Mouse (Mus musculus) stomach, embryonic 14.5 days (tissue): ENCODE results near the gene Cflar. TPM values are rescaled to one million over a fixed set of nuclear protein-coding genes. Genes with fewer than 3 reads are reported as not detected.
"Not testable (repeated sequence)": the region's sequence is repeated elsewhere in the genome, so short reads cannot be mapped to it uniquely, and the experiment has no call there.

Source experiments
- ATAC-seq: fragments of 200-750 bp; cut with Nextera tagmentation; 2 replicates; pipeline ENCODE4 v1.8.0; 2017; ENCODE audit warnings: low read depth, moderate TSS enrichment; ENCODE audit not compliant: insufficient number of reproducible peaks, insufficient read depth, low FRiP score
- H3K27ac ChIP-seq: fragments of 300-500 bp; sonication (generic); 2 replicates; pipeline ENCODE4 v1.5.1; 2014; ENCODE audit warnings: mild to moderate bottlenecking, low read length, moderate library complexity, mixed read lengths
- H3K27me3 ChIP-seq: fragments of 300-500 bp; sonication (generic); 2 replicates; pipeline ENCODE4 v1.6.1; 2014; ENCODE audit warnings: low read length, control low read depth, mixed read lengths; ENCODE audit not compliant: control insufficient read depth, insufficient read depth
- H3K36me3 ChIP-seq: fragments of 300-500 bp; sonication (generic); 2 replicates; pipeline ENCODE4 v1.6.1; 2014; ENCODE audit warnings: mild to moderate bottlenecking, control low read depth, low read length, moderate library complexity, mixed read lengths; ENCODE audit not compliant: control insufficient read depth, insufficient read depth
- H3K4me1 ChIP-seq: fragments of 300-500 bp; sonication (generic); 2 replicates; pipeline ENCODE4 v1.6.1; 2014; ENCODE audit warnings: low read length, control low read depth, mixed read lengths; ENCODE audit not compliant: control insufficient read depth, insufficient read depth
- H3K4me2 ChIP-seq: fragments of 300-500 bp; sonication (generic); replicated peaks from 2 replicates; pipeline ENCODE4 v1.6.1; 2014; ENCODE audit warnings: low read depth, low read length, control low read depth
- H3K4me3 ChIP-seq: fragments of 300-500 bp; sonication (generic); 2 replicates; pipeline ENCODE4 v1.5.1; 2014; ENCODE audit warnings: low read depth, low read length, control low read depth
- H3K9ac ChIP-seq: fragments of 300-500 bp; sonication (generic); replicated peaks from 2 replicates; pipeline ENCODE4 v1.6.1; 2014; ENCODE audit warnings: low read depth, mild to moderate bottlenecking, control low read depth, low read length, moderate library complexity, mixed read lengths
- H3K9me3 ChIP-seq: fragments of 300-500 bp; sonication (generic); 2 replicates; pipeline ENCODE4 v1.6.1; 2016; ENCODE audit warnings: low read depth, low read length, control low read depth; ENCODE audit not compliant: control insufficient read depth
- WGBS: fragments of 180-500 bp; shearing (Covaris S2); extraction: QIAGEN DNeasy Blood & Tissue Kit; methylation state at CpG from one replicate; pipeline ENCODE4 v1.1.7; 2014; 5-methylcytosine and 5-hydroxymethylcytosine counted together
- polyA plus RNA-seq: library from polyadenylated mRNA; unstranded; fragments of >200 nt; fragmentation: Nextera tagmentation; extraction: Ambion mirVana; gene quantifications from 2 replicates; pipeline ENCODE4 v1.2.1, GENCODE M21; 2014

Gene Cflar
- polyA plus RNA-seq, 1 experiment from 2014 or later: 44.1 TPM

DNA sequence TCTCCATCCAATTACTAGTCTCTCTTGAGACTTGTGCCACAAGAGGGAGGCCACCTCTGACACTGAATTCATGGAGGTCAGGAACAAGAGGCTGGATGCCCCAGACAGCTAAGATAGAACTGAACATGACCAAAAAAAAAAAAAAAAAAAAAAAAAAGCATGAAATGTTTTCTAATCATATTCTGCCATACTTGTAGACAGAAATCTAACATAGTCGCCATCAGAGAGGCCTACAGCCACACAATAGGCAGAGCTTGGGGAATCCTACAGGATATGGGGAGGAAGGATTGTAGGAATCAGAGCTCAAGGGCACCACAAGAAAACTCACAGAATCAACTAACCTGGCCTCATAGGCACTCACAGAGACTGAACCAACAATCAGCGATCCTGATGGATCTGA, 83.4 kb downstream of the Cflar start:
- H3K27ac ChIP-seq: no peak overlapping the region; the same call in 1 of the 2 replicates
- H3K9me3 ChIP-seq: no peaks in the 10 kb centered on the region
- WGBS: 45% methylated on average over 2 of the region's 2 CpGs
- H3K4me3 ChIP-seq: peak overlapping the region; percentile 64; the same call in 1 of the 2 replicates
- no peaks in the 10 kb centered on the region for H3K36me3 ChIP-seq
- H3K4me2 ChIP-seq: peak overlapping the region; percentile 67
- H3K4me1 ChIP-seq: no peaks in the 10 kb centered on the region
- no peak overlapping the region for H3K9ac ChIP-seq
- ATAC-seq: no peak
- H3K27me3 ChIP-seq: no peaks in the 10 kb centered on the region

- Histone ChIP-seq H3K4me3 (peak within 1 kb of the TSS; percentile 64), H3K9me3 (no peaks in the 10 kb centered on the region), H3K9ac (peak within 1 kb of the TSS; percentile 66), H3K27ac (peak within 1 kb of the TSS; percentile 90), H3K36me3 (no peaks in the 10 kb centered on the region), H3K4me2 (peak within 1 kb of the TSS; percentile 67), H3K4me1 (no peaks in the 10 kb centered on the region), H3K27me3 (no peaks in the 10 kb centered on the region)
- ATAC-seq: peak; percentile 92
- 1% methylated on average over 42 of the region's 42 CpGs for WGBS
Measured at GRCm38 (mm10) chr1:58795291-58796058, 84.2 kb downstream of the Cflar start, which contains the start of gene Casp8. Gene Casp8, plus strand, starts transcription at chr1:58795374.

DNA sequence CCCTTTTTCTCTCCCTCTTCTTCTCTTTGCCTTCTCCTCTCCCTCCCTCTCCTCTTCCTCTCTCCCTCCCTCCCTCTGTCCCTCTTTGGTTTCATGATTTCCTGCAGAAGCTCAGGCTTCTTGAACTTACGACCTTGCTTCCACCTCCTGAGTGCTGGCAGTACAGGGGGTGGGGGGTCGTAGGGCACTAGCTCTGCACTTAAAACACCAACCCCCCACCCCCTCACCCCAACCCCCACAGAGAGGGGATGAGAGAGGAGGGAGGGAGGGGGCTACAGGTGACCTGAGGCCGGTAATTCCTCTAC, 84.7 kb downstream of the Cflar start:
- no peak for ATAC-seq
- peak overlapping the region; percentile 90 for H3K27ac ChIP-seq
- H3K4me2 ChIP-seq: peak overlapping the region; percentile 67
- peak overlapping the region; percentile 64 for H3K4me3 ChIP-seq
- no peaks in the 10 kb centered on the region for H3K9me3 ChIP-seq
- H3K36me3 ChIP-seq: no peaks in the 10 kb centered on the region
- 7% methylated on average over 3 of the region's 3 CpGs for WGBS
- peak overlapping the region; percentile 66 for H3K9ac ChIP-seq
- H3K4me1 ChIP-seq: no peaks in the 10 kb centered on the region
- no peaks in the 10 kb centered on the region for H3K27me3 ChIP-seq

DNA sequence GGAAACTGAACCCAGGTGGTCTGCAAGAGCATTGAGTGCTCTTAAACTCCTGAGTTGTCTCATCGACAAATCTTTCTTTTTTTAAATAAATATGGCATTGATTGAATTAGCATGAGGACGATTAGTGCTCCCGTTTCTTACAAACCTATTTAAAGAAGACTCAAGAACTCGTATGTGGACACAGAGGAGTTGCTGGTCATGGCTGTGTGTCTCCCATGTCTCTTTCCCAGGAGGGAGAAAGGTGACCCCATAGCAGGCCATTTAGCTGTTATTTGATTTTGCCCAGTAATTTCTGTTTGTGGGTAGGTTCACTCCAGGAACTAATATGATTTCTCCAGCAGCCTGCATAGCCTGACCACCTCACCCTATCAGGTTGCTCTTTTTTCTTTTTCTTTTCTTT, 85.5 kb downstream of the Cflar start:
- no peaks in the 10 kb centered on the region for H3K9me3 ChIP-seq
- H3K36me3 ChIP-seq: no peaks in the 10 kb centered on the region
- H3K4me2 ChIP-seq: peak overlapping the region; percentile 31; the same call in 1 of the 2 replicates
- H3K27ac ChIP-seq: no peak overlapping the region
- H3K4me3 ChIP-seq: no peak overlapping the region; the same call in 1 of the 2 replicates
- H3K4me1 ChIP-seq: no peaks in the 10 kb centered on the region
- no peaks in the 10 kb centered on the region for H3K27me3 ChIP-seq
- H3K9ac ChIP-seq: no peak overlapping the region
- no peak for ATAC-seq
- 53% methylated on average over 4 of the region's 4 CpGs for WGBS

DNA sequence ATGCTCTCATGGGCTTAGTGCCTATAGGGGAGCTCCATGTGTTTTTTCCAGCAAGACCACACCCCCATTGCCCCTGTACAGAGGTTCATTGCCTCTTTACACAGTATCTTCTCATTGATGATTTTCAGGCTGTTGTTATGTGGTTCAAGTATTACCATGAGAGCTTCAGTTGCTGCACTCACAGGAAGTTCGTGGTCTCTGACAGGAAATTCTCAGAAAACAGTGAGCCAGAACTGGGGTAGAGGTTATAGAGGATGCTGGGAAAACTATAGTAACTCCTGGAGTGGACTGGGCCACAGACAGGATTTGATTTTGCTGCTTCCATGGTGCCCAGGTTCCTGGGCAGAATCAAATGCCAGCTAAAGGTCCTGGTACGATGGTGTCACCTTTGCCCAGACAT, 86.1 kb downstream of the Cflar start:
- H3K27ac ChIP-seq: no peak overlapping the region
- no peak overlapping the region for H3K9ac ChIP-seq
- H3K4me3 ChIP-seq: no peak overlapping the region
- no peak for ATAC-seq
- no peaks in the 10 kb centered on the region for H3K9me3 ChIP-seq
- no peaks in the 10 kb centered on the region for H3K27me3 ChIP-seq
- WGBS: 80% methylated on average over 2 of the region's 2 CpGs
- H3K4me2 ChIP-seq: 0 out of 2 replicates have a peak overlapping the region, but pooled peaks have one; percentile 31
- H3K36me3 ChIP-seq: no peaks in the 10 kb centered on the region
- no peaks in the 10 kb centered on the region for H3K4me1 ChIP-seq

DNA sequence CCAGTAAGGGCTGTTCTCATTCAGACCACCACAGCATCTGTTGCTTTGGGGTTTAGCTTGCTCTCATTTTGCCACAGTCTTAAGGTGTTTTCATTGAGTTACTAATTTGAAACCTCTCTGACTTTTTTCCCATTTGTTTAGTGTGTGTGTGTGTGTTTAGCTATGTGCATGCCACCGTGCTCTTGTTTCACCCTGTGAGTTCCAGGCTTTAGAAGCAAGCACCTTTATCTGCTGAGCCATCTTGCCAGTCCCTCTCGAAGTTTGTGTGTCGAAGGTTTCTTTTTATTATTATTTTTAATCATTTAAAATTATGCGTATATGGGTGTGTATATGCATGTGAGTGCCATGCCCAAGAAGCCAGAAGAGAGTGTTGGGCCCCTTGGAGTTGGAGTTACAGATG, 87.6 kb downstream of the Cflar start:
- H3K9me3 ChIP-seq: no peaks in the 10 kb centered on the region
- H3K4me1 ChIP-seq: no peaks in the 10 kb centered on the region
- WGBS: 93% methylated on average over 4 of the region's 4 CpGs
- H3K4me3 ChIP-seq: no peak overlapping the region
- no peak overlapping the region for H3K4me2 ChIP-seq
- H3K27ac ChIP-seq: no peak overlapping the region
- ATAC-seq: no peak
- no peaks in the 10 kb centered on the region for H3K36me3 ChIP-seq
- H3K27me3 ChIP-seq: no peaks in the 10 kb centered on the region
- no peak overlapping the region for H3K9ac ChIP-seq

GRCm38 (mm10) chr1:58800644-58801043, 89.3 kb downstream of the Cflar start:
- WGBS: 73% methylated on average over 7 of the region's 7 CpGs
- not testable (repeated sequence) for H3K9ac ChIP-seq, H3K4me1 ChIP-seq, ATAC-seq, H3K27ac ChIP-seq, H3K36me3 ChIP-seq, H3K27me3 ChIP-seq, H3K9me3 ChIP-seq, H3K4me2 ChIP-seq, H3K4me3 ChIP-seq

GRCm38 (mm10) chr1:58801558-58802285, 90.4 kb downstream of the Cflar start:
- H3K4me1 ChIP-seq: no peaks in the 10 kb centered on the region
- no peaks in the 10 kb centered on the region for H3K9me3 ChIP-seq
- H3K9ac ChIP-seq: no peak overlapping the region
- H3K27me3 ChIP-seq: no peaks in the 10 kb centered on the region
- H3K27ac ChIP-seq: no peak overlapping the region
- H3K4me2 ChIP-seq: no peak overlapping the region
- ATAC-seq: no peak
- no peaks in the 10 kb centered on the region for H3K36me3 ChIP-seq
- H3K4me3 ChIP-seq: no peak overlapping the region
- 93% methylated on average over 8 of the region's 8 CpGs for WGBS
